Mouse (Mus musculus) central nervous system, embryonic 14 days (tissue): ENCODE measurements around the gene Polr2j. TPM values are rescaled to one million over a fixed set of nuclear protein-coding genes. Genes with fewer than 3 reads are reported as not detected.

Source experiments
- polyA plus RNA-seq: library from polyadenylated mRNA; depleted of rRNA; stranded (reverse); fragments of >200 nt; gene quantifications from 2 replicates; pipeline ENCODE4 v1.2.3, GENCODE M21; 2012; rRNA removed

Polr2j gene
- 158 and 166 TPM in 2 replicates for polyA plus RNA-seq

GRCm38 (mm10) chr5:136115891-136116783 is at the start of gene Polr2j:
Gene Polr2j, plus strand, starts transcription at chr5:136116631.

GRCm38 (mm10) chr5:136083669-136084107 is 32.7 kb upstream of the Polr2j start, which contains the start of gene Rasa4:
Gene Rasa4, plus strand, starts transcription at chr5:136083916.

GRCm38 (mm10) chr5:136135571-136136291 is 19.3 kb downstream of the Polr2j start, which contains the start of the genes Lrwd1 and Alkbh4:
Gene Lrwd1, minus strand, starts transcription at chr5:136136074.
Gene Alkbh4, plus strand, starts transcription at chr5:136136146.

GRCm38 (mm10) chr5:136170512-136171362 is 54.3 kb downstream of the Polr2j start, which contains the start of gene Orai2:
Gene Orai2, minus strand, starts transcription at chr5:136170713.

Other genes with a start within 250 kb of the Polr2j start
- gene Hspb1, start 228.7 kb upstream of the Polr2j start, polyA plus RNA-seq: 6.5 and 41.2 TPM in 2 replicates
- gene Ywhag, start 182.0 kb upstream of the Polr2j start, polyA plus RNA-seq: 308 and 310 TPM in 2 replicates
- gene Ssc4d, start 142.1 kb upstream of the Polr2j start, polyA plus RNA-seq: 2.4 and 3.6 TPM in 2 replicates
- 0.15 and 0.24 TPM in 2 replicates for gene Zp3, start 136.5 kb upstream of the Polr2j start, polyA plus RNA-seq
- 22.9 and 23.0 TPM in 2 replicates for gene Dtx2, start 121.8 kb upstream of the Polr2j start, polyA plus RNA-seq
- 0.05 and 0.06 TPM in 2 replicates for gene Upk3b, start 78.1 kb upstream of the Polr2j start, polyA plus RNA-seq
- 1.3 TPM in 1 of 2 replicates, not detected in the other for gene Upk3bl, start 62.1 kb upstream of the Polr2j start, polyA plus RNA-seq
- gene Rasa4, start 32.7 kb upstream of the Polr2j start, polyA plus RNA-seq: 14.0 and 26.2 TPM in 2 replicates
- 53.3 and 61.2 TPM in 2 replicates for gene Lrwd1, start 19.4 kb downstream of the Polr2j start, polyA plus RNA-seq
- gene Alkbh4, start 19.5 kb downstream of the Polr2j start, polyA plus RNA-seq: 16.4 and 17.7 TPM in 2 replicates
- 37.5 and 40.2 TPM in 2 replicates for gene Orai2, start 54.1 kb downstream of the Polr2j start, polyA plus RNA-seq
- 47.9 and 50.5 TPM in 2 replicates for gene Prkrip1, start 82.3 kb downstream of the Polr2j start, polyA plus RNA-seq
- gene Sh2b2, start 129.9 kb downstream of the Polr2j start, polyA plus RNA-seq: 41.6 and 46.5 TPM in 2 replicates